Mouse (Mus musculus) heart, postnatal 36 days (tissue): Measurements from ENCODE around the gene Plcg2. TPM values are rescaled to one million over a fixed set of nuclear protein-coding genes. Genes with fewer than 3 reads are reported as not detected.

ENCODE experiments used
- DNase-seq, 2 experiments: peaks; one replicate each; pipeline ENCODE4 v3.0.0; 2021 to 2022
- intact Hi-C: fragments of 180-260 bp; cut with DNase I; formaldehyde crosslinking; loops from one replicate; pipeline ENCODE4 v1.15.1; 2025
- total RNA-seq, 2 experiments: library from RNA; stranded (reverse); gene quantifications; 2 replicates each; pipeline ENCODE4 v1.2.3; 2021

Gene Plcg2
- total RNA-seq, 2 experiments from 2014 or later = 6.5 to 7.5 TPM

DNA sequence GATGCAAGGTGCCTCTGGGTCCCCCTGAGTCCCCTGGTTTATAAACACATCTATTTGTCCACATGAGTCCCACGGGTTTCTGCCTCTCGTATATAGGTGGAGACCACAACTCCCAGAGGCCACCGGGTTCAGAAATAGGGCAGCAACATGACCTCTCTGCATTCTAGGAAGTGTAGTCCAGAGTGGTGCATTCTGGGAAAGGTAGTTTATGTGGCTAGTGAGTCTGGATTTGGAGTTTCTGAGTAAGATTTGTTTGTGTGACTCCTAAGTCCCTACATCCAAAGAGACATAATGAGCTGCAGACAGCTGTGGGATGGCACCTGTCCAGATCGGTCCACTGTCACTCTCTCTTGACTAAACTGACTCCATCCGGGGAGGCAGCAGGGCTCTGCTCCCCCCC, 17.6 kb upstream of the Plcg2 start:
- no peak for DNase-seq
- intact Hi-C loops = no loop called here

DNA sequence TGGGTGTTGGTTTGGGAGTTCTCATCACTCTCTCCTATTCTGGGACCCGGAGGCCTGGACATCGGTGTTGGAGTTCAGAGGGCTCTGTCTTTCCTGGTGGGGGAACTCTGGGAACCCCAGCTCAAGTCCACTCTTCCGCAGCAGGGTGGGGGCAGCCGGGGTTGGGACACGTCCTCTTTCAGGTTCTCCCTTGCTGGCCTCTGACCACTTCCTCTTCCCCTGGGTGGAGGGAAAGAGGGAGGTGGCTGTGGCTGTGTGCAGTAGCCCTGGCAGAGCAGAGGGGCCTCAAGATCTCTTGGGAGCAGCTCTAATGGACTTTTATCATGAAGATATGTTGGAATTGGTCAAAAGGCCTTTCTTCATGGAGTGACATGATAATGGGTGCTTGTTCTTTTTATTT, 16.3 kb upstream of the Plcg2 start:
- DNase-seq = peak in 1 of 2 experiments; percentile 21
- intact Hi-C loops = no loop called here

DNA sequence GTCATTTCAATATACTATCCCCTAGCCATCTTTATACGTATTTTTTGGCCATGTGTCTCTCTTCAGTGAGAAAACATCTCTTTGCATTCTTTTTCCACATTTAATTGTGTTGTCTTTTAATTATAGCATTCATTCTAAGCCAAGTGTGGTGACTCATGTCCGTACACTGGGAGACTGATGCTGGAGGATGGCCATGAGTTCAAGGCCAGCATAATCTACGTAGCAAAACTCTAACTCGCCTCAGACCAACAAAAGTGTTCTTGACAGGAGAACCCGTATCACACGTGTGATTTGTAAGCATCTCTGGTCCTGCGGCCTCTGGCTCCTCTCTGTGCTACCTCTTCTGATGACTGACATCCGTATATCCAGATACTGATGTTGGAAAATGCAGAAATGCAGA, 13.4 kb upstream of the Plcg2 start:
- intact Hi-C loops = no loop called here
- no peak for DNase-seq

DNA sequence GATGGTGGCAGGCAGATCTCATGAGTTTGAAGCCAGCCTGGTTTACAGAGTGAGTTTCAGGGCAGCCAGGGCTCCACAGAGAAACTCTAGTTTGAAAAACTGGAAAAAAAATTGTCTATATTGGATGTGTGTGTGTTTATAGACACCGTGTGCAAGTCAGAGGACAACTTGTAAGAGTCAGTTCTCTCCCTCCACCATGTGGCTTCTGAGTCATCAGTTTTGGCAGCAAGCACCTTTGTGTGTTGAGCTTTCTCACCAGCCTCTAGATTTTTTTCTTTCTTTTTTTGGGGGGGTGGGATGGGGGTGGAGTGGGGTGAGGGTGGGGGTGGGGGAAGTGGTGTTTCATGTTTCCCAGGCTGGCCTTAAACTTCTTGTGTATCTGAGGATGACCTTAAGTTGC, 12.8 kb upstream of the Plcg2 start:
- intact Hi-C loops = no loop called here

DNA sequence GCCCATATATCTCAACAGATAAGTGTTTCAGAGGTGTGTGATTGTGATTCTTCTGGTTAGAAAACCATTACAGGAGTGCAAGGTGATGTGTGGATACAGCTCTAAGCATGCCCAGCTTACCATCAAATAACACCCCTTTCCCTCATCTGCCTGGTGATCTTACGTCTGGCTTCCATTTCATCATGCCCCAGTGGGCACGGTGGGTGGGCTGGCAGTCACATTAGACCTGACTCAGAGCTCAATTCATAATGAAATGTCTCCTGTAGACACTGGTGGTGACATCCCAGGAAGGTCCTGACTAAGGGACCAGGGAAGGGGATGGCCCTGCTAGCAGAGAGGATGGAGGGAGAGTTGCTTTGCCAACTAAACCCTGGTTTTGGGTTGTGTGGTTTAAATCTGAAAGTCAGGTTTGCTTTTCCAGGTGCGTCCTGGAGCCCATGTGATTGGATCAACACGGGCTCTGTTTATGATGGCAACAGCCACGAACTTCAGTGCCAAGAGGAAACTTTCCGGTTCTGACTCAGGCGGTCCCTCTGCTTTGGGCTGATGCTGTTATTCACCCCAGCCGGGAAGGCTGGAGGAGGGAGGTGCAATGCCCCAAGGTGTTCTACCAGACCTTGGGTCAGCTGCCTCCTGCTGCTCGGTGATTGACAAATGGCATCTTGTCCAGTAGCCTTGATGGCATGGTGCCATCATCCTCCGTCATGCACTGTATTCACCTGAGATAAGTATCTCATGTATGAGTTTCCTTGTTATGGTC, 9.7 kb upstream of the Plcg2 start:
- intact Hi-C loops = no loop called here
- no peak for DNase-seq

More for the DNA sequence above, 12.8 kb upstream of the Plcg2 start:
- no peak for DNase-seq

DNA sequence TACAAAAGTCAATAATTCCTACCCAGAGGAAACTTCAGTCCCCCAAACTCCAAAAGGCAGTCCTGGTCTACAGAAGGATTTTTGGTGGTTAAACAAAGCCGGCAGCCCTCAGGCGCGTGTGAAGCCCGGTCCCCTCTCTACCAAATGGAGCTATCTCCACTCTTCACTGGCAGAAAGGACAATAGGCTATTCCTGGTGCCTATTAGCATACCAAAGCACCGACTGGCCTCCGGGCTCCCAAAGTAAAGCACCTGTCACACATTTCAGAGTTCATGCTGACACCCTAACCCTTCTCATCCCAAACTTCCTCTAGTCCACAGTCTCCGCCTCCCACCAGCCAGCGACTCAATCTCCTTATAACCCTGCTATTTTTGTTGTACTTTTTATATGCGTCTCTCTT, 4.5 kb upstream of the Plcg2 start:
- intact Hi-C loops = no loop called here
- no peak for DNase-seq

DNA sequence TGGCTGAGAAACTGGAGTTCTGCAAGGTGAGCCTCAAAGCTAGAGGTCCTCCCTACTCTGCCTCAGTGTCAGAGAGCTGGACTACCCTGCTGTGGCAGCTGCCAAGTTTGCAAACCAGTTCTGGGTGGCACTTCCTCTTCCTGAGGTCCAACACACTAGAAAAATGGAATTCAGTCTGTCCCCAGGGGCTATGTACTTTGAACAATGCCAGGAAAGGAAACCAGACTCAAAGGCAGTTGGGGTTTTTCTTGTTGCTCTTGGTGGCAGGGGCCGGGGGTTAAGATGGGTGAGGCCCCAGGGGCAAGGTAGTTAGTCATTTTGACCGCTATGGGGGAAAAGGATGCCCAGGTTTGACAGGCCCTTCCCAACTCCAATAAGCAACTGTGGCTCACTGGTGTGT, 3.2 kb upstream of the Plcg2 start:
- no peak for DNase-seq
- intact Hi-C loops = loop anchor here (5.0 kb wide), 1 partner anchor 72 kb away; no protein-coding TSS in a partner anchor

DNA sequence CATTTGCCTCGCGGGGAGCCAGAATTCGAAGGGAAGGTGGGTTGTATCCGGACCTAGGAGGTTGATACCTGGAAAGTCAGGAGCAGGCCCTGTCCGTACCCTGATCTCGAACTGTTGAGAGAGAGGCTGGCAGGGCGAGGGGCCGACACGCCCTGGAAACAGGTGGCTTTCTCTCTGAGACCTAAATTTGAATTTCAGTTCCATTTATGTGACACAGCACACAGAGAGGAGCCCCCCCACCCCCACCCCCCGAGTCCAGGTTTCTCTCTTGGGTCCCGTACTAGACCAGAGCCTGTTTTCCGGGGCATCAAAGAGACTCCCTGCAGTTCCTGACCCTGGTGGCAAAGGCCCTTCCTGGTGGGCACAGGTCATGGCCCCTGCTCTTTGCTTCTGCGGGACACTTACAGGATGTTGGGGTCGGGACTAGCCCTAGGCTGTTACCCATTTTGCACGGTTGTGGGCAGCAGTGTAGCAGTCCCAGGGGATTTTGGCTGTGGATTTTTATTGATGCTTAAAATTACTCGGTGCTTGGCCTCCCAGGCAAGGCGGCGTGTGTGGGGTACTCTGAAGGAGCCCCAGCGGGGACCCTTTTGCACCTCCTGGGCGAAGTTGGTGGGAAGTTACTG, 937 bp downstream of the Plcg2 start:
- DNase-seq = no peak
- intact Hi-C loops = loop anchor here (5.0 kb wide), 1 partner anchor 68 kb away; no protein-coding TSS in a partner anchor

DNA sequence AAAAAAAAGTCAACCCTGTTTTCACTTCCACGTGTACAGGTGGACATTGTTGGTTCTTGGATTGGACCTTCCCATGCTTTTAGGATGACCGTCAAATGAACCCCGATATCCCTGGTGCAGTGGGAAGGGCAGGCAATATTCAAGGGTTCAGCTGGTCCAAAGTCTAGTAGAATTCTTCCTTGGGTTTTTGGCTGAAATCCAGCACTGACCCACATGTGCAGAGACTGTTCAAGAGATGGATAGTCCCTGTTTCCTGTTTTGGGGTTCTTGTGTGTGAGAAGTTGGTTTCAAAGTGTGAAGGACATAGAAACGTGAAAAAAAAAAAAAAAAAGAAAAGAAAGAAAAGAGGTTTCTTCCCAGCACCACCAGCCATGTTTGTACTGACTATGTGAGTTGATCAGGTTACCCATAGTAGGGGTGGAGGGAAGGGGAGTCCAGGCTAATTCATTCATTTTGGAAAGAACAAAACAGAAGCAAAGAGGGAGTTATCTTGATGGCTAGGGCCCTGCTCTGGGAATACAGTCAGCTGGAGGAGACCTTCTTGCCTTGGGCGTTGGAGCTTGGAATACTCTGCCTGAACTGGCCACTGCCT, 2.2 kb downstream of the Plcg2 start:
- DNase-seq = no peak
- intact Hi-C loops = no loop called here

DNA sequence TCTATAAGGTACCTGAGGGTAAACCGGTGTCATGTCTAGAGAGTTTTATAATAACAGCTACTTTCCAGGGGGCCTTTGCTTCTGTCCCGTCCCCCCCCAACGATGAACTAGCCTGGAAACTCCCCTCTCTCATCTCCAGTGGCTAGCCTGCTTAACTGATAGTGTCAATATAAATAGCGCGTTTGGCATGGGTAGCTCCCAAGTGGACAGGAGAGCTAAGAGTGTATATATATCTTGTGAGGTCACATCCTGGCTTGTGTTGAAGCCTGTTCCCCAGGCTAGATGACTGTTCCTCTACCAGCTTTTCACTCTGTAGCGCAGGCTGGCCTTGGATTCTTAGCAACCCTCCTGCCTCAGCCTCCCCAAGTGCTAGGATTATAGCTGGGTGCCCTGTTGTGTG, 3.2 kb downstream of the Plcg2 start:
- intact Hi-C loops = no loop called here
- DNase-seq = no peak

DNA sequence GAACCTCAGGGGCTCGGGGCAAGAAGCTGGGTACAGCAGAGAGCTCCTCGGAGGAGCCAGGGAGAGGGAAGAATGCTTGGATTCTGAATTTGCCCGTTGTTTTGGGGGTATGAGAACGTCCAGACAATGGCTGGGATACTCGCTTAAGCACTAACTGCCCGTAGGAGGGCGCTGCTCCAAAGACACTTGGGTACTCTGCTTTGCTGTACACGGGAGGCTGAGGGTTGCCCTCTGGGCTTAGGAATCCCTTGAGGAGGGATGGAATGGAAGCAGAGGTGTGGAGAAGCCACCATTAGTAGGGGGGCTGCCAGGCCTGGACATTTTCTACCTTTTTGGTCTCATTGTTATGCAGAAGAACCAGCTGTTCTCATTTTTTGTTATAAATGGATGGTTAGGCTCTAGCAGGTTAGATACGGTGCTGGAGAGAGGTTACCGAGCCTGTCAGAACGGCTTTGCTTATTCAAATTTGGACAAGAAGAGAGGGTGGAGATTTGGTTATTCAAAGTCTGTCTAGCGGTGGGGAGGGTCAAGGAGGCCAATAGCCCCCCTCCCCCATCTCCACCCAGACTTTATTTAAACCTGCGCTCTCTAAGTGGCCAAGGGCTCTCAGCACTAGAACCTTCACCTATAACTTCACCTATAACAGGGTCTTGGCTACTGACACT, 5.4 kb downstream of the Plcg2 start:
- intact Hi-C loops = no loop called here
- no peak for DNase-seq

DNA sequence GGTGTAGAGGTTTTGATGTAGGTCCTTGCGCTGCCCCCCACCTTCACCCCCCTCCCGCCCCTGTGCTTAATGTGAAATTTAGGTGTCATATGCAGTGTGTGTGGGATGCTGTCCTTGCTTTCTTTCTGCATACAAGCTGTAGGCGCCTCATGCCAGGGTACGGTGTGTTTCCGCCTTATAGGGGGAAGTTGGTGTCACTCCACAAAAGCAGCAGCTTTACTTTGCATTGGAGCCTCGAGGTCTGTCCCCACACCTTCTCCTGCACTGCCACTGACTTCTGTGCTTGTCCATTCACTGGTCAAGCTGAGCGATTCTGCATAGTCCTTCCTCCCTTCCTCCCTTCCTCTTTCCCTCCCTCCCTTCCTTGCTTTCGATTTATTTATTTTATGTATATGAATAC, 9.6 kb downstream of the Plcg2 start:
- no peak for DNase-seq
- intact Hi-C loops = no loop called here

DNA sequence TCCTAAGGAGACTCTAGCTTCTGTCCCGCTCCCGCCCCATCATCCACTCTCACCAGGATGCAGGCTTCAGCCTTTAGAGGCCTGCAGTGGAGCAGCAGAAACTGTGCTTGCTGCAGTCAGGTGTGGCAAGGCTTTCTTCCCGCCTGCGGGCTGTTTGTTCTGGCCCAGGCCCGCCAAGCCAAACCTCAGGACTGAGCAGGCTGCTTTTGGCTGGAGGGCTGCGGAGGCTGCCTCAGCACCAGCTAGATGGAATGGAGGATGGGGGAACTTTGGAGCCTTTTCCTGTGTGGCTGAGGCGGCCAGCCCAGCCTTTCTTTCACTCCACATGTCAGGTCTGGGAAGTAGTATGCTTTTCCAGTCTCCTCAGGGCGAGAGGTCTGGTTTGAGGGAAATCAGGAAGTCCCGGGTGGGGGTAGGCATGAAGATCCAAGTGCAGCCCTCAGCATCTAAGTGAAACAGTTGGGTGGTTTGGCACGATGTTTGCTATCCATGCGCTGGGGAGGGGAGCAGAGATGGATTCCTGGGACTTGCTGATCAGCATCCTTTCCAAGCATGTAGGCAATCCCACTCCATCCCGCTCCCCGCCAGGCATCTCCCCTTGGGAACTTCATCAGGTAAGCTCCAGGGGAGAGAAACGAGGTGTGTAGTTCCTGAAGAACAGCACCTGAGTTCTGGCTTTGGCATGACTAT, 18.9 kb downstream of the Plcg2 start:
- intact Hi-C loops = no loop called here

DNA sequence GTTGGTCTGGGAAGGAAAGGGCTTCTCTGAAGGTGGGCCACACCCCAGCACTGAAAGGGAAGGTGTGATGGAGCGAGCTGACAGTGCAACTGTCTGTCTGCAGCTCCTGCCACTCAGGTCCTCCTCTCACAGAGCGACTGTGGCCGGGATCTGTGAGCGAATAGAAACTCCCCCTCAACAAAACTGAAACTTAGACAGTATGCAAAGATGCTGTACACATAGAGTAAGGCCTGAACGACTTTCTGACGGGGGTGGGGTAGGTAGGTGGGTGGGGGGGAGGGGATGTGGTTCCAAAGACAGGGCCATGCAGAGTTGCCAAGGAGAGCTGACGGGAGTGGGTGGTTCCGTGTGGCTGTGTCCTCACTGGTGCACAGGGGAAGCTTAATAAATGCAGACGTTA, 19.8 kb downstream of the Plcg2 start:
- intact Hi-C loops = no loop called here
- no peak for DNase-seq

More for the DNA sequence above, 18.9 kb downstream of the Plcg2 start:
- no peak for DNase-seq

DNA sequence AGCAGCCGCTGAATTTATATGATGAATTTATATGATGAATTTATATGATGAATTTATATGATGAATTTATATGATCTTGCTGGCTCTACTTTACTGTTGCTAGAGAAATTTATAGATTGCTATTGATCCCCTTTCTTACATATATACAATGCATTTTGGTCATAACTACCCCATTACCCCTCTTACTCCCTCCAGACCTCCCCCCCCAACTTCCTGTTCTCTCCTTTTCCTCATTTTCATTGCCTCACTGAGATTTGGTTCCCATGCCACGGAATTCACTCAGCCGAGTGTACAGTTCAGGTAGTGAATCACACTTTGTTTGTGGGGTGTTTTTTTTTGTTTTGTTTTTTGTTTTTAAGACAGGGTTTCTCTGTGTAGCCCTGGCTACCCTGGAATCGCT, 20.8 kb downstream of the Plcg2 start:
- intact Hi-C loops = no loop called here
- no peak for DNase-seq

DNA sequence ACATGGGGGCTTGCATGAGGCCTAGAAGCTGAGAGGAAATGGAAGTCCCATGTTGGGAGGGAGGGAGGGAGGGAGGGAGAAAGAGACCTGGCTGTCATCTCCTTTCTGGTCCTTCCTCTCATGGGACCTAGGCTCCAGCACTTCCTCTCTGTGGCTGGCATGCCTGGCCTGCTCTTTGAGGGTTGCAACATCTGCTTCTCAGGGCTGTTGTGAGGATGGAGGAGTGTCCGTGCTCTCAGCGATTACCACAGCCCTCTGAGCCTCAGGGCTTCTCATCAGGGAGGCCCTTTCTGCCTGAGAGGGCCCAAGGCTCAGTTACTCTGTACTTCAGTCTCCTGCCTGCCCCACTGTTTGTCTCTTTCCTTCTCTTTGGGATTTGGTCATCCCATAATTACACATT, 28.1 kb downstream of the Plcg2 start:
- intact Hi-C loops = no loop called here
- DNase-seq = peak in 1 of 2 experiments; percentile 10

DNA sequence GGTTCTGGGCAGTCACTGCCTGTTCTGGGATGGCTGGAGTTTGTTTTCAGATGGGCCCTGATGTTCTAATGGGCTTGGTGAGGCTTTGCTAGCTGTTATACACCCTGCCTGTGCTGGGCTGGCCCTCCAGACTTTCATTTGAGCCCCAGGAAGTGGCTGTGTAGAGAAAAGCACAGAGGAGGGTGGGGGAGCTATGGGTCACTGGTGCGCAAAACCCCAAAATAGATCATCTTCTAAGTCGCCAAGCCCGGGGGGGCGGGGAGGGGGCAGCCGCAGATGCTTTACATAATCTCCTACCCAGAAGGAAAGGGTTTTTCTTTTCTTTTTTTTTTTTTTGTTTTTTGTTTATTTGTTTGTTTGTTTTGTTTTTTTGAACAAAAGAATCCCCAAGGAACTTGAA, 29.9 kb downstream of the Plcg2 start:
- intact Hi-C loops = no loop called here
- DNase-seq = no peak

DNA sequence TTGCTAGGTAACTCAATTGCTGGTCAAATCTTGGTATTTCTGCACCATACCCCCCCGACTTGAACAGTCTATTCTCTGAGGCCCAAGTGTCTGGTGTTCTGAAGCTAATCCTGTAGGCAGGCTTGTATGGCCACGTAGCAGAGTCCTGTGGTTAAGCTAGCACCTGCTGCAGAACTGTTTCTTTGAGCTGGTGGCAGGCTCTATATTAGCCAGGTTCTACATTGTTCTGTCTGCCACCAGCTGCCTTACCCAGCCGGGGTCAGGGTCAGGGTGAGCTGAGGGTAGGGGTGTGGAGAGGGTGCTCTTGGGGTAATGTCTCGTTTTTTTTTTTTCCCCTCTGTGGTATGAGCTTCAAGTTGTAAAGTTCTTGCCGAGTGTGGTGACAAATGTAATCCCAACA, 31.1 kb downstream of the Plcg2 start:
- DNase-seq = no peak
- intact Hi-C loops = no loop called here

DNA sequence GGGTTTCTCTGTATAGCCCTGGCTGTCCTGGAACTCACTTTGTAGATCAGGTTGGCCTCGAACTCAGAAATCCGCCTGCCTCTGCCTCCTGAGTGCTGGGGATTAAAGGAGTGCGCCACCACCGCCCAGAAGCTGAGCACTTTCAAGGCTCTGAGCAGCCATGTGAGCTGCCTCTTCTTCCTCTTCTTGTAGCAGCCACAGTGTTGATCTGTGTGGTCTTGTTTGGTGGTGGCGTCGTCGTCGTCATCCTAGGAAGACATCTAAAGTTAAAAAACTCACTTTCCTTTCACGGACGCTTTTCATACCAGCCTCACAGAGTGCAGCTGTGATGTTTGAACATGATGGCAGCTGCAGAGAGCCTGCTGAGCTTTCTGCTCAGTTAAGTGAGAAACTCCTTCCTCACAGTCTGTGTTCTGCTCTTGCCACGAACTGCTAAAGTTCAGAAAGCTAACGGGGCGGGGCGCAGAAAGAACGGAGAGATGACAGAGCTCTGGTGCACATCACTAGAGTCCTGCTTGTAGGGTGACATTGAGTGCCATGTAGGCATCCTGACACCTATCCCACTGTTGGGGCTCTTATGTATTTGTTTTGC, 34.4 kb downstream of the Plcg2 start:
- intact Hi-C loops = no loop called here
- DNase-seq = no peak

DNA sequence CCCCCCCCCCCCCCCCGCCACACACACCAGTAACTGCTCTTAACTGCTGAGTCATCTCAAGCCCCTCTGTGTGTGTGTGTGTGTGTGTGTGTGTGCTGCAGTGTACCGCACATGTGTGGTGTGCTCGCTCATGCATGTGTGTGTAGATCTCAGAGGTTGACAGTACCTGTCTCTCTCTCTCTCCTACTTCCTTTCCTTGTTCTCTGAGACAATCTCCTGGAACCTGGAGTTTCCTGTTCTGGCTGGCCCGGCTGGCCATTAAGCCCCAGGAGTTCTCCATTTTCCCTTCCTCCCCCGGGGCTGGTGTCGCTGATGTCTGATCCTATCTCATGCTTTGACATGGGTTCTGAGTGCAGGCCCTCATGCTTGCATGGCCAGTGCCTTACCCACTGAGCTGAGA, 38.8 kb downstream of the Plcg2 start:
- no peak for DNase-seq
- intact Hi-C loops = no loop called here

DNA sequence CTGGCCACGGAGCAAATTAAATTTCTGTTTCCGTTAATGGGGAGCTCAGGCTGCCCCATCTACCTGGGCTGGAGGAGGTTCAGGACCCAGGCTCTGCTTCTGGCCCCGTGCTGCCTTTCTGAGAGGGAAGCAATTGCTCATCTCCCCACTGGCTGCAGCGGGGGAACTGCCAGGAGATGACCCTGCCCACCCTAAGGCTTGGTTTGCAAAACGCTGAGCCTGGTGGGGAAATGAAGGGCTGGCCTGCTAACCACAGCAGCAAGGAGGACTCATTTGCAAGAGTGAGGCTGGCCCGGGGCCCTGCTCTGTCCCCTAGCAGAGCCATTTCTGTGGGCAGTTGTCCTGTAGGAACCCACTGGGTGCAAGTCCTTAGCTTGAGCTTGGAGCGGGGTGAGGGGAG, 39.7 kb downstream of the Plcg2 start:
- no peak for DNase-seq
- intact Hi-C loops = no loop called here
